Mouse (Mus musculus) mesoderm, embryonic 11.5 days (tissue): ENCODE data around the gene Ankrd12.
A peak's percentile ranks its signal among the peaks of the same experiment; 100 is the strongest.

Source experiments
- DNase-seq: peaks from one replicate; pipeline ENCODE4 v3.0.0-alpha.2; 2012; ENCODE audit warnings: low read depth, low spot score

Gene Ankrd12

DNA sequence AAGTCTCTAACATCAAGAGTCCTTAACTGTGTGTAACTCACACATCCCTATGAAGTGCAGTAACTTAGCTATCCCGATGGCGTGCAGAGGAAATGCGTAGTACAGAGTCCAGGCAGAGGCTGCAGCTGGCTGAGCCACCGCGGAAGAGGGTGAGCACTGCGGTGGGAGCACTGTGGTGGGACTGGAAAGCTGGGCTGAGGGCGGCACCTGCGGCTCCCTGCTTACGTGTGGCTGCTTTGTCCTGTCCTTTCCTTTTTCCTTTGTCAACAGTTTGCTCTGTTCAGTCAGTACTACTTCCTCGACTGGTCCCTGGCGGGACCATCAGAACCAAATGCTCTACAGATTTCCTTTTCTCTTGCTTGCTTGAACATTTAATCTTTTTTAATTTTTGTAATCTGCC lies 109.1 kb downstream of the Ankrd12 start:
- no peak for DNase-seq

DNA sequence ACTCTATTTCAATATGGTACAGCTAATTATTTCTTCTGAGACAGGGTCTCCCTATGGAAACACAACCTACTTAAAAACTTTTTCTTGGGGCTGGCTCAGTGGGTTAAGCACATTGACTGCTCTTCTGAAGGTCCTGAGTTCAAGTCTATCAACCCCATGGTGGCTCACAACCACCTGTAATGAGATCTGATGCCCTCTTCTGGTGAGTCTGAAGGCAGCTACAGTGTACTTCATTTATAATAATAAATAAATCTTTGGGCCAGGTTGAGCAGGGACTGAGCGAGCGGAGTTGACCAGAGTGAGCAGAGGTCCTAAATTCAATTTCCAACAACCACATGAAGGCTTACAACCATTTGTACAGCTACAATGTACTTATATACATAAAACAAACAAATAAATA lies 114.6 kb downstream of the Ankrd12 start:
- no peak for DNase-seq

DNA sequence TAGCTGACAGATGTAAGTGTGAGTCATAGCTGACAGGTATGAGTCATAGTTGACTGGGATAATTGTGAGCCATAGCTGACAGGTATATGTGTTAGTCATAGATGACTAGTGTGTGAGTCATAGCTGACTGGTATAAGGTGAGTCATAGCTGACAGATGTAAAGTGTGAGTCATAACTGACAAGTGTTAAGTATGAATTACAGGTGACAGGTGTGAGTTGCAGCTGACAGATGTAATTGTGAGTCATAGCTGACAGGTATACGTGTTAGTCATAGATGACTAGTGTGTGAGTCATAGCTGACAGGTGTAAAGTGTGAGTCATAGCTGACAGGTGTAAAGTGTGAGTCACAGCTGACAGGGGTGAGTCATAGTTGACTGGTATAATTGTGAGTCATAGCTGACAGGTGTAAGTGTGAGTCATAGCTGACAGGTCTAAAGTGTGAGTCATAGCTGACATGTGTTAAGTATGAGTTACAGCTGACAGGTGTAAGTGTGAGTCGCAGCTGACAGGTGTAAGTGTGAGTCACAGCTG lies 115.2 kb downstream of the Ankrd12 start:
- no peak for DNase-seq

DNA sequence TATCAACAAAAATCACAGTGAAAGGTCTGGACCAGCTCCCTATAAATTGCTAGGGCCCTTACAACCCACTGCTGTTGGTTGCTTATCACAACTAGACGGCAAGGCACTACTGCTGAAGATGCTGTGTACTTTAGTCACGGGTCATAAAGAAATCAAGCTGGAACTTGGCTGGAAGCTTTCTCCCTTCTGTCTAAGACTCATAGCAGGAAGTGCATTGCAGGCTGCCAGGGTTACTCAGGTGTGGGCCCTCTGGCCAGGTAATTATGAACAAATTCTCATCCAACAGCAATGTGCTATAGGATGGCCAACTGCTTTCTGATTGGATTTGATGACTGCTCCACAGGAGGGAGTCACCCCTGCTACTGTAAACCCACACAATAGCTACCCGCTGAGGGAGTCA lies 117.9 kb downstream of the Ankrd12 start:
- DNase-seq: no peak

DNA sequence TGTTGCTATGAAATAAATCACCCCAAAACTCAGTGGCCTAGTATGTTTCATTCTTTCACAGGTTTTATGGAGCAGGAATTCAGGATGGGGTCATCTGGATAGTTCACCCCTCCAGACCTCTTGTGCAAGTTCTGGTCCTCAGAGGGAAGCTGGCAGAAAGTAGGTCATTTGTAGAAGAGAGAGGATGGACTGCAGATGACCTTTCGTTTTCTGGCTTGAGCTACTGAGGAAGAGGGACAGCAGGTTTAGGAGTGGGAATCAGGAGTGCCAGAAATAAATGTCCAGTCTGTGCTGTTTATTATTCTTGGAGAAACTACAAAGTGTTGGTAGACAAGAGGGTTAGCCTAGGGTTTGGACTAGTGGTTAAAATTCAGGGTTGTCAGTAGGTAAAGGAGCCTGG lies 118.5 kb downstream of the Ankrd12 start:
- DNase-seq: no peak

DNA sequence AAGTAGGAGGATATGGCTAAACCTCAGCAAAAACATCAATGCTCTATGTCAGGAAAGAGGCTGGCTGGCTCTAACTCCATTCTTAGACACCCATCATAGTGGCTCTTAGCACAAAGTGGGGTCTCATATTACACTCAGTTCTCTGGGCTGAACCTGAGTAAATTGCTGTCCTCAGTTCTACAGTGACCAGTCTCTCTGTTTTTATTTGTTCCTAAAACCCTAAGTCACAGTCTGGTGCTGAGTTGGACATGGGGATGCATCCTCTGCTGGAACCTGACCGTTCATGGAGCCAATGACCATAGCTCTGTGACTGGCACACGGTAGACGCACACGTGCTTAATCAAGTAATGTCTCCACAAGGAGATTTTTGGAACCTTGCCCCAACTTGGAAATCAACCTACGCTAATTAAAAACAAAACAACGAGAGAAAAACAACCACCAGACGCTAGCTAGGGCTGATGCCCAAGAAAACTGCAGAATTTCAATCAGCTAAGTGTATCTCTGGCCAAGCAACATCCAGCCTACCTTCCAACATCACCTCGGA lies 119.0 kb downstream of the Ankrd12 start:
- DNase-seq: no peak

DNA sequence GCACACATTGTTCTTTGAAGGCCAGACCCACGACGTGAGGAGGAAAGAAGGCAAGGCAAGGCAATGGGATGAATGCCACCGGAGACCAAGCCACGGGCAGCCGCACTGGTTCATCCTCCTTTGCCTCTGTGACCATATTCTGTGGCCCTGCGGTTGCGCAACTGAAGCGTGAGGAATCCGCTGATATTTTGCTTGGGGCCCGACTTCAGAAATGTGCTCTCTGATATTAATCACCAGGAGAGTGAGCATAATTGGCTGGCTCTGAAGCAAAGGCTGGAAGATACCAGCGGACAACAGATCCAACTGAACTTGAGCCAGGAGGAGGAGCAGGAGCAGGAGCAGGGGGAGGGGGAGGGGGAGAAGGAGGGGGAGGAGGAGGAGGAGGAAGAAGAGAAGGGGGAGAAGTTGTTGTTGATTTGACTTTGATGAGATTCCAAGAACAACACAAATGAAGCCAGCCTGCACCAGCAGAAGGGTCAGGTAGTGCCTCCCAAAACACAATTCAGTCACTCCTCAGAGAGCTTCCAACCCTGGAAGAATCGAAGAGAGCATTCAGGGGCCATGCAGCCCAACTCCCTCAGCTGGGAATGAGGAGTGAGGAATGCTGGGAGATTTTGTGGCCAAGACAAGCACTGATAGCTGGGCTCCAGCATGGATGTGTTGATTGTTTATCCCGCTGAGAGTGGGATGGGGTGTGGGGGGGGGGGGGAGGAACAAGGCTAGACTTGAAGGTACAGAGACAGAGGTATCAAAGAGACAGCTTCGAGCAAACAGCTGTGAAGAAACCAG lies 119.7 kb downstream of the Ankrd12 start:
- DNase-seq: no peak

DNA sequence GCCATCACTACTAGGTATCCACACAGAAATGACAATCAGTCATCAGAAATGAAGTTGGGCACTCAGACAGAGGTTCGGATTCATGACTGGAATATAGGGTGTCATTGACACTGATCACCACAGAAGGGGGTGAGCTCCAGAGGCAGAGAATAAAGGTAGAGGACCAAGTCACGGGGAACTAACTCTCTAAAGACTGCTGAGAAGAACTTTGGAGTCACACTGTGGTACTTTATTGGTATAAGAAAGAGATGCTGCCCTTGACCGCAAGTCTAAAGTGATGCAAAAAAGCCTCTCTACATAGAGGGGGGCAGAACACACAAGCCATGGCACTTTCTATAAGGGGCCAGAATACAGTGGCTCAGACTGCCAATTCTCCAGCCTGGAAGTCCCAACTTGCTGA lies 120.7 kb downstream of the Ankrd12 start:
- DNase-seq: no peak

DNA sequence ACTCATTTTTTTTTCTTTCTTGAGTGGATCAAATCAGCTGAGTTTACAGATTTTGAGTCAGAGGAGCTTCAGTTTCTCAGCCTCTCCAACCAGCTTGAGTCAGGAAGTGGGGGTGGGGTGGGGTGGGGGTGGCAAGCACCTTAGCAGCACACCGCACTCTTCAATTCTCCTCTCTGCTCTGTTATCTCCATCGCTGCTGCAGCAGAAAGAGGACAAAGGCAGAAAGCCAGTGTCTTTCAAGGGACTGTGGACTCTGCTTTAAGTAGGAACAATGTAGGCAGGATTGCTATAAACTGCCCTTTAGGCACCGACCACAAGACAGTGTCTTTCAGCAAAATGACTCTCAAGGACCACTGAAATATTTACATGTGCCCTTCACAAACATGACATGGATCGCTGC lies 122.9 kb downstream of the Ankrd12 start:
- DNase-seq: no peak

DNA sequence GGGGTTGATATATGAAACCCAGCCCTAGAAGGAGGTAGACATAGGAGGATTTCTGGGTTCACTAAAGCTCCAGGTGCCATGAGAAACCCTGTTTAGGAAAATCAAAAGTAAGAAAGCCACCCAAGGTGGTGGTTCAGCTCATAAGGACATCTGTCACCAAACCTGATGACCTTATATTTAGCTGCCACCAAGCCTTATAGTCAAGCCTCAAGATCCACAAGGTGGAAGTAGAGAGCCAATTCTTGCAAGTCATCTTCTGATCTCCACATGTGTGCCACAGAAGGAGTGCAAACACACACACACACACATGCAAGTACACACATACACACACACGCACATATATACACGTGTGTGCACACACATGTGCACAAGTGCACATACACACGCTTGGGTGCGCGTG lies 124.8 kb downstream of the Ankrd12 start:
- DNase-seq: no peak

DNA sequence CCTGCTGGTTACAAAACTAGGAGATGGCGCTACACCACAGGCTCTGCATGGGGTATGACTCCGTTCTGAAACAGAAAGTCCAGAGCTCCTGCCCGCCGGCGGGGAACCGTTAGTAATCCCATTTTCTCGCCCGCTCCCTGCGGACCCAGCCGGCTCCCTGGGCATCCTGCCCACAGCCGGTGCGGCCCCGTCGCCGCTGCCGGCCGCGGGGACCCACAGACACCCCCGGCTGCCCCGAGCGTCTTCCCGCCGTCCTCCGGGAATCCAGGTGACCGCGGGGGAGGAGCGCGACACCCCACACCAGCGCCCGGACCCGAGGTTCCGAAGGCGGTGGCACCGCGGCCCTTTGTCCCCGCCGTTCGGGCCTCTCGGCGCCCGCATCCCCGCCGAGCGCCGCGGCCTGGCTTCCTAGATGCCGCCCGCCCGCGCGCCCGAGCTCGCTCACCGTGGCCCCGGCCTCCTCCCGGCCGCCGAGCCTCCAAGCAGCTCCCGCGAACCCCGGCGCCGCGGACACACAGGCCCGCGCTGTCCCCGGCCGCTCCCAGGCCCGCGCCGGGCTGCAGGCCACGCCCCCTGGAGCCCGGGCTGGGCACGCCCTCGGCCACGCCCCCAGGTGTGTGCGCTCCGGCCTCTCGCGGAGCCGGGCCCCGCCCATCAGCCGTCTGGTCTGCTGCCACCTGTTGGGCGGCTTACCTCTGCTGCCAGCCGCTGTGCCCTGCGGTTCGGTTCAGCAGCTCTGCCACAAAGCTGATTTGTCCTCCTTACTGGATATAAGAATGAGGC lies 126.1 kb downstream of the Ankrd12 start, which contains the start of gene Twsg1:
Twsg1 (minus strand) TSS at position 605 of the 783 bp plus-strand sequence.
- peak; percentile 88 for DNase-seq

DNA sequence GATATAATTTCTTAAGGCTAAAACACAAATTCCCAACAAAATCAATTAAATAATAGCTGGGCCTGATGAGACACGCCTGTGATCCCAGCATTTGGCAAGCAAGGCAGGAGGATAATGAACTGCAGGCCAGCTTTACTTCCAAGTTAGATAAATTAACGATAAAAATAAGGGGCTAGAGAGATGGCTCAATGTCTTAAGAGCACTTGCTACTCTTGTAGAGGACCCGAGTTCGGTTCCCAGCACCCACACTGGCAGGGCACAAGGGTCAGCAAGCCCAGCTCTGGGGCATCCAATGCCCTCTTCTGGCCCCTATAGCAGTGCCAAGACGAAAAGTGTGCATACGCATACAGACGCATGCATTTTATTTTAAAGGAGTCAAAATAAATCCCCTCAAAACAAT lies 126.7 kb downstream of the Ankrd12 start:
- no peak for DNase-seq

DNA sequence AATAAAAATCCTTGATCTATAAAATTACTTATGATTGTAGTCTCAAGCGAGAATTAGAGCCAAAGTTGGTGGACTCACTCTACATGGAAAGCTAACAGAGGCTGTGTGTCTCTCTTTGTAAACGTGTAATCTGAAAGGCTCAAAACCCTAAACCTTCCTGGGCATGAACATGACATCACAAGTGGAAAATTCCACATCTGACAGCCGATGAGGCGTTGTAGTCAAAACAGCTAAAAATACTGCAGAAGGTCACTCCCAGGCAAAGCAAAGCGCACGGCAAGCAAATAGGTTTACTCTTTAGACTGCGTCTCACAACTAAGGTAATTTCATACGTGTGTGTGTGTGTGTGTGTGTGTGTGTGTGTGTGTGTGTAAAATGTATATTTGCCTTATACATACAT lies 129.6 kb downstream of the Ankrd12 start:
- no peak for DNase-seq

DNA sequence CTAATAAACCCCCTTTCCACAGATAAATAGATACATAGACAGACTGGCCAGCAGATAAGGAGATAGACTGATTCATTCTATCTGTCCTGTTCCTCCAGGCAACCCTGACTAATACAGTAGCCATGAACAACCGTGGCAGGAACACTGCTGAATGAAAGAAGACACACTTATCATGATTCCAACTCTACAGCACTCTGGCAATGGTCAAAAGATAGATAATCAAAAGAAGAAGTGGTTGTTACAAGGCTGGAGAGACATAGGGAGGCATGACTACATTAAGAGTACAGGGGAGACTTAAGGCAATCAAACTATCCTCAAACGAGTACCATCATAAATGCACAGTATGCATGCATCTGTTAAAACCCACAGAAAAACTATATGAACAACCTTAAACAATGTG lies 131.5 kb downstream of the Ankrd12 start:
- DNase-seq: no peak

DNA sequence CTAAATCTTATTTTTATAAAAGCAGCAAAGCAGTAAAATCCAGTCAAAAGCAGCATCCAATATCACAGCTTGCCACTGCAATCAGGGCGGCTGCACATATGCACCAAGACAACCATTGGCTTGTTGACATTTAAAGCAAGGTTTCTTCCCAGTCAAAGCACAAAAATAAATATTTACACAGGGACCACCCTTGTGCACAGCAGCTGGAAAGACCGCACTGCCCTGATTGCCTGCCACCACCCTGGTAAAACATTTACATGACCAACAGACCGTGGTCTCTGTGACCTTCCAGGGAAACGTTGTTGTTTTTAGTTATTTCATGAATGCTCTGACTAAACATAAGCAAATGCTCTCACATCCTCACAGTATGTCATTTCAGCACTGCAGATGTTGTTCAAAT lies 134.5 kb downstream of the Ankrd12 start:
- no peak for DNase-seq

DNA sequence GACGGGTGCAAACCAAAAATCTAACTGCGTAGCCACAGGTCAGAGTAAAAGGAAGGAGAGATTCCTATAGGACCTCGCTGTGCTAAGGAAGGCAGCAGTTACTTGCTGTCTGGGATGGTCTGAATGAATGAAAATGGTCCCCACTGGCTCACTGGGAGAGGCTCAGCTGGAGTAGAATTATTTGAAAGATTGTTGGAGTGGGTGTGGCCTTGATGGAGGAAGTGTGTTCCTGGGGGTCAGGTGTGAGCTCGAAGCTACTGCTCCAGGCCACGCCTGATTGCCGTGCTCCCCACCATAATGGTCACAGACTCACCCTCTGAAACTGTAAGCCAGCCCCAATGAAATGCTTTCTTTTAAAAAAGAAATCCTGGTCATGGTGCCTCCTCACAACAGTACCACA lies 135.6 kb downstream of the Ankrd12 start:
- no peak for DNase-seq

DNA sequence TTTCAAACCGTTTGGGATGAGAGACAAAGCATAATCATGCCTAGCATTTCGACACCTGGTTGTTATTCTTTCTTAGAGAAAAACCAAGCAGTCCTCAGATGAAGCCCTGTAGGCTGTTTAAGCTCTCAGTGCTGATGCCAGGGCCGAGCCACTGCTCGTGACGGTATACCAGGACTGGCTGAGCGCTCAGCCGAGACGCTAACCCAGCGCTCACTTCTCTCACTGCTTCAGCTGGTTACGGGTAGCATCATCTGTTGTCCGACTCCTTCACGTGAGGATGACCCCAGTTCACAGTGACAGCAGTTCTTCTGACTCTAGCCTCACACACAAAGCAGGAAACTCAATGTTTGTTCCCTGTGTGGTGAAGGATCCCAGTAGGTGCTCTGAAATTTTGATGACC lies 136.7 kb downstream of the Ankrd12 start:
- no peak for DNase-seq

DNA sequence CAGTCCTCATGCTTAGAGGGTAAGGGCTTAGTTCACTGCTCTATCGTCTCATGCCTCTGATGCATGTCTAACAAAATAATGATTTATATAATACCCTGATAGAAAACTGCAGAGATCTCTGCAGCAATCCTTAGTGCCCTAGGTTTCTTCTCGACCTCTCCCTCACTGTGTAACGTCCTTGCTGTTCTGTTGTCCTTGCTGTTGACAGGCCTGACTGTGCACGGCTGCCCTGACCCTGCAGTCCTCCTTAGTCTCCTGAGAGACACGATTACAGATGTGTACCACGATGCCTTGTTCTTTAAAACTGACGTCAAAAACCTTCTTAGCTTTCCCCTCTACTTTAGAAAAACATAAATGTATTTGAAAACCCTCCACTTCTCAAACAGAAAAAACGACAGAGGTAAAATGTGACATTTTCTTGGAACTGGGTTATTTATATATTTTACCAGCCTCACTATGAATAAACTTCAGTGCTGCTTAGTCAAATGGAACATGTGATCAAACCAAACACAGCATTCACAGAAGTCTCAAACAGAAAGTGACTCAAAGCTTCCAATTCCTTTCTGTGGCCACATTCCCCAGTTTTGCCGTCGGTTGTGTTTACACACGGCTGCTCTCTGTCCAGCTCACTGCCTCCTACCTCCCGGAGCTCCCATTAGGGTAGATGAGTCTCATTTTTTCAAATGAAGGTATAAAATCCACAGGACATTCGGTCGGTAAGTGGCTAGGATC lies 137.3 kb downstream of the Ankrd12 start:
- DNase-seq: no peak

DNA sequence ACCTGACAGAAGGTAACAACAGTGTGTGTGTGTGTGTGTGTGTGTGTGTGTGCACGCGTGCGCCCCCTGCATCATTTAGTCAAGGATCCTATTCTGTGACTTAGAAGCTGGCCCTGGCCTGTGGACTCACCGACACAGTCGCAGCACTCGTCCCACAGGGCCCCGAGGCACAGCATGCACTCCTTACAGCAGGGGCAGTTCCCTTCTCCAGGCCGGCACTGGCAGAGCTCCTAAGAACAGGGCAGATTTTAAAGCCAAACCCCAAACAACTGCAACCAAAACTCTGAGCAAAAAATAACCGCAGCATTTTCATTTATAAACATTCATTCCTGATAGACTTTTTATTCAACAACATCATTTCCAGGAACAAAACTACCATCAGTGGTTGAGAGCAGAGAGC lies 139.2 kb downstream of the Ankrd12 start:
- no peak for DNase-seq

DNA sequence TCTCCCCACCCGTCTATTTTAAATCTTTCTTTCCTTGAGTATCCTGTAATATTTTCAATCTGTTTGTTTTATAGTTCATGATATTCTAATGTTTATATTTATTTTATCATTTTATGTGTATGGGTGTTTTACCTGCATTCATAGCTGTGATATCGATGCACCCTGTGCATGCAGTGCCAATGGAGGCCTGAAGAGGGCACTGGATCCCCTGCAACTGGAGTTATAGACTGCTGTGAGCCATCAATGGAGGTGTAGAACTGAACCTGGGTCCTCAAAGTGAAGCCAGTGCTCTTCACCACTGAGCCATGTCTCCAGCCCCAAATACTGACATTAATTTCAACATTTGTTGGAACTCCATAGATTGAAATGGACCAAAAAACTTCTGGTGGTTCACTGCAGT lies 143.1 kb downstream of the Ankrd12 start:
- no peak for DNase-seq

DNA sequence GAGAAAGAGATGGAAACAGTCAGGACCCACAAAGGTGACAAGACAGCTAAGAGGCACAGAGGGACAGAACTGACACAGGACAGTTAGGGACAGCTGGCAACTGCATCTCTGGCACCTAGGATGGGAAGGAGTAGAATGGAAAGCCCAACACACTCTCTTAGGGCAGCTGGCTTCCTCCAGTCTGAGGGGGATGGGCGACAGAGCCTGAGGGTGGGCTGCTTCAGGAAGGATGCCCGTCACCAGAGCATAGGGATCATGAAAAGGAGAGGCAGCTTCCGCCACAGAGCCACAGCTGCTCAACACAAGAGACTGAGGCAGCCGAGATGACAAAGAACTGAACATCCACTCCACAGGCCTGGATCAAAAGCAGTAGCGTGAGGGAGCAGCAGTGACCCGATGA lies 145.4 kb downstream of the Ankrd12 start:
- no peak for DNase-seq

DNA sequence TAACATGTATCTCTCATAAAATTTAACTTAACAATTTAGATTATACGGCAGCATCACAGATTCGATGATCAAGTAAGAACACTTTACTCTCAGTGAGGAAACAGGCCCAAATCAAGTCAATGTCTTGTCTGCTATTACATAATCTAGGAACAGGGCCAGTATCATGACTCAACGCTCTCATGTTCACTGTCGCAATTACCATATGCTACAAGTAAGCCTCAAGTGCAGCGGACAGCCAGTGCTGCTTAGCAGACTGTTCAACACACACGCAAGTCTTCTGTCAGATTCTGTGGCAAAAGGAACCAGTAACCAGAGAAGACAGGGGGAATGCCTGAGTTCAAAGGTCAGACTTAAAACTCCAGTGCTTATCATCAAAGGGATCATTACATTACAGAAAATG lies 145.9 kb downstream of the Ankrd12 start:
- DNase-seq: no peak
